Mouse (Mus musculus) stomach, postnatal 0 days (tissue): ENCODE data around the gene Gadd45g.

Source experiments
- CTCF ChIP-seq: IDR thresholded peaks from 2 replicates; pipeline ENCODE4 v1.5.1; 2016; ENCODE audit warnings: antibody characterized with exemption, low read depth, mild to moderate bottlenecking, moderate library complexity
- EP300 ChIP-seq: optimal IDR thresholded peaks from 2 replicates; pipeline ENCODE3; 2016; ENCODE audit warnings: antibody characterized with exemption

GRCm38 (mm10) chr13:51813621-51814615 is 32.6 kb upstream of the Gadd45g start:
- no peak for TF ChIP-seq EP300
- no peak for TF ChIP-seq CTCF
